Mouse (Mus musculus) embryonic facial prominence, embryonic 13.5 days (tissue): Measurements from ENCODE around the gene Brca1. TPM values are rescaled to one million over a fixed set of nuclear protein-coding genes. Genes with fewer than 3 reads are reported as not detected.
"Not testable (repeated sequence)": the region's sequence is repeated elsewhere in the genome, so short reads cannot be mapped to it uniquely, and the experiment has no call there.

Experiments used
- ATAC-seq: fragments of 200-750 bp; cut with Nextera tagmentation; 2 replicates; pipeline ENCODE4 v1.8.0; 2017; ENCODE audit warnings: low read depth; ENCODE audit not compliant: insufficient number of reproducible peaks, insufficient read depth, low FRiP score, low TSS enrichment
- H3K27ac ChIP-seq: fragments of 300-500 bp; sonication (generic); 2 replicates; pipeline ENCODE4 v1.5.1; 2015; ENCODE audit warnings: moderate library complexity, mild to moderate bottlenecking, inconsistent platforms
- H3K27me3 ChIP-seq: fragments of 300-500 bp; sonication (generic); 2 replicates; pipeline ENCODE4 v1.6.1; 2015; ENCODE audit warnings: mild to moderate bottlenecking, inconsistent platforms
- H3K36me3 ChIP-seq: fragments of 300-500 bp; sonication (generic); 2 replicates; pipeline ENCODE4 v1.6.1; 2015; ENCODE audit warnings: mild to moderate bottlenecking, inconsistent platforms
- H3K4me1 ChIP-seq: fragments of 300-500 bp; sonication (generic); 2 replicates; pipeline ENCODE4 v1.6.1; 2015; ENCODE audit warnings: inconsistent platforms
- H3K4me2 ChIP-seq: fragments of 300-500 bp; sonication (generic); 2 replicates; pipeline ENCODE4 v1.6.1; 2015; ENCODE audit warnings: moderate library complexity, mild to moderate bottlenecking, inconsistent platforms
- H3K4me3 ChIP-seq: fragments of 300-500 bp; sonication (generic); 2 replicates; pipeline ENCODE4 v1.5.1; 2015; ENCODE audit warnings: mild to moderate bottlenecking, inconsistent platforms
- H3K9ac ChIP-seq: fragments of 300-500 bp; sonication (generic); 2 replicates; pipeline ENCODE4 v1.6.1; 2015; ENCODE audit warnings: mild to moderate bottlenecking, inconsistent platforms
- H3K9me3 ChIP-seq: fragments of 300-500 bp; sonication (generic); 2 replicates; pipeline ENCODE4 v1.6.1; 2016; ENCODE audit warnings: inconsistent platforms
- WGBS: fragments of 180-500 bp; shearing (Covaris S2); methylation state at CpG from one replicate; pipeline ENCODE4 v1.1.7; 2015; ENCODE audit warnings: mixed read lengths; 5-methylcytosine and 5-hydroxymethylcytosine counted together
- polyA plus RNA-seq: library from polyadenylated mRNA; unstranded; fragments of >200 nt; fragmentation: Nextera tagmentation; extraction: Ambion mirVana; gene quantifications from 2 replicates; pipeline ENCODE4 v1.2.1, GENCODE M21; 2015

Brca1 gene
- polyA plus RNA-seq: 10.6 and 14.8 TPM in 2 replicates

DNA sequence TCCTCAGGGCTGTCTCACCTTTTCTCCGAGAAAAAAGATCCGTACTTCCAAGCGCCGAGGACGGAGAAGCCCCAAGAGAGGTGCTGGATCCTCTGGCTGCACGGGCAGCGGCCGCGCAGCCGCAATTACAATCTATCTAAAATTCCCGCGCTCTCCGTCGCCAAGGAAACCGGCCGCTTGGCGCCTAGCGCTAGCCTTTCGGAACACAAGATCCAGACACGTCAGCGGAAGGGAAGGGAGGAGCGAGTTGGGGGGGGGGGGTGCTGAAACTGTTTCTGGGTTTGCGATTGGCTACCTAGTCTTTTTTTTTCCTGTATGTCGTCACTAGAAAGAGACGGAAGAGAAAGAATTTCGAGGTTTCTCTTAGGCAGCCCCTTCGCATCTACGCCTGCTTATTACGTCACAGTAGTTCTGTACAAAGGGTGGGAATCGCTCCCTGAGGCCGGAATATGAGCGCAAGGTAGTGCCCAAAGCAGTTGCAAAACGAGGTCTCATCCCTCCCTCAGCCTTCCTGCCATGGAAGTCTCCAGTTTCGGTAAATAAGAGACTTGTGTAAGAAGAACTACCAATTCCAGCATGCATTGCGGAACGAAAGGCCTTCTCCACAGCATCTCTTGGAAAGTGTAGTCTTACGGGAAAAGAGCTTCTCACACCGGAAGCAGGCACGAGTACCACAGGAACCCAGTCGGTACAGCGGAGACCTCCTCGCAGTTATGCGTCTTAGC is at the start of gene Brca1, which contains the start of gene Nbr1:
TSS of gene Brca1 (minus strand) at position 205 of the 725 bp plus-strand sequence.
TSS of gene Nbr1 (plus strand) at position 399 of the 725 bp plus-strand sequence.
- no peaks in the 10 kb centered on the region for H3K27me3 ChIP-seq
- H3K27ac ChIP-seq: peak within 1 kb of the TSS; percentile 90
- H3K36me3 ChIP-seq: peaks cover 22% of the 10 kb centered on the region
- H3K4me2 ChIP-seq: peak within 1 kb of the TSS; percentile 80
- peaks cover 24% of the 10 kb centered on the region for H3K4me1 ChIP-seq
- peak within 1 kb of the TSS; percentile 82 for H3K4me3 ChIP-seq
- peak; percentile 79 for ATAC-seq
- H3K9ac ChIP-seq: peak within 1 kb of the TSS; percentile 89
- H3K9me3 ChIP-seq: no peaks in the 10 kb centered on the region
- under 1% methylated on average over 43 of the region's 43 CpGs for WGBS

DNA sequence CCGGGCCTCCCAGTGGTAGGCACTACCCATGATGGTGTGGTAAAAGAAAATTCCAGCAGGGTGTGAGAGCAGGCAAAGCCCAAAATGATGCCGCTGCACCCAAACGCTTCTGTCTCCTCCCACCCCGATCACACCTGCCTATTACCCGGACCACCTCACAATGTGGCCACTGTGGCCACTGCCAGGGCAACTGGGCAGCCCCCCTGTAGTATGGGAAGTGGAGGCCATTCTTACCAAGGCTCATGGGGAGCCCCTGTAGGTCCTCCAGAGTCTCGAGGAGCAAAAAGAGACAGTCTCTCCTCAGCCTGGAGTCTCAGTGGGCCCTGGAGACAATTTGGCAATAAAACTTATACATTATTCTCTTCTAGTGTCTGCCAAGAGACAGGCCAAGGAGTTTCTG is 47.4 kb upstream of the Brca1 start, which contains the start of gene Gm11634:
TSS of gene Gm11634 (minus strand) at position 101 of the 400 bp plus-strand sequence.
- no peak within 1 kb of the TSS for H3K27ac ChIP-seq
- H3K4me1 ChIP-seq: no peaks in the 10 kb centered on the region
- WGBS: 76% methylated on average over 6 of the region's 6 CpGs
- H3K4me3 ChIP-seq: no peak within 1 kb of the TSS
- no peaks in the 10 kb centered on the region for H3K36me3 ChIP-seq
- no peak within 1 kb of the TSS for H3K4me2 ChIP-seq
- ATAC-seq: no peak
- H3K9ac ChIP-seq: no peak within 1 kb of the TSS
- no peaks in the 10 kb centered on the region for H3K9me3 ChIP-seq
- no peaks in the 10 kb centered on the region for H3K27me3 ChIP-seq

DNA sequence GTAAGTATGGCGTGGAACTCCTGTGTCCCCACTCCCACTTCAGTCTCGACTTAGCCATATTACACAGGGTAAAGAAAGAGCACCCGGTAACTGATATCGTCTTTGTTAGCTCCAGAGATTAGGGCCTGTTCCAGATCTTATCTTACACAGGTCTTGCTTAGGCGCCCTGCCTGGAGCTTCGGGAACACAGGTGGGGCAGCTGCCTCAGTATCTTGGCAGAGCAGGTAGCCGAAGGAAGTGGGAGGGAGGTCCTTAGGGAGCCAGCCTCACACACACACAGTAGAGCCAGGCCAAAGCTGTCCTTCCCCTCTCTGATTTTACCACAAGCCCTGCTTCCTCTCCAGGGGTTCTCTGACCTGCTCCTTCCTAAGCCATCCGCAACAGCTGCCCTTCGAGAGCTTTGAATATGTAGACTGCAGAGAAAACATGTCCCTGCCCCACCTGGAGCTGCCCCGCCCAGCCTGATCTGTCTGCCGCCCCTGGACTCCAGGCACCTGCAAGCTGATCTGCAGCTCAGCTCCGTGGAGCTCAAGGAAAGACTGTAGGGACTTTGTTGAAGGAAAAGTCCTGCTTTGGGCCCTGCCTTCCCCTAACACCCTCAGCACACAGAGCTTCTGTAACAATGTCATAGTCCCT is 38.4 kb upstream of the Brca1 start:
- Histone ChIP-seq H3K27ac (no peak overlapping the region), H3K4me1 (no peaks in the 10 kb centered on the region), H3K9me3 (no peaks in the 10 kb centered on the region), H3K9ac (no peak overlapping the region), H3K4me2 (no peak overlapping the region), H3K36me3 (0 out of 2 replicates have a peak, but pooled peaks cover 4% of the 10 kb centered on the region), H3K4me3 (no peak overlapping the region), H3K27me3 (no peaks in the 10 kb centered on the region)
- ATAC-seq: no peak
- 72% methylated on average over 12 of the region's 12 CpGs for WGBS

DNA sequence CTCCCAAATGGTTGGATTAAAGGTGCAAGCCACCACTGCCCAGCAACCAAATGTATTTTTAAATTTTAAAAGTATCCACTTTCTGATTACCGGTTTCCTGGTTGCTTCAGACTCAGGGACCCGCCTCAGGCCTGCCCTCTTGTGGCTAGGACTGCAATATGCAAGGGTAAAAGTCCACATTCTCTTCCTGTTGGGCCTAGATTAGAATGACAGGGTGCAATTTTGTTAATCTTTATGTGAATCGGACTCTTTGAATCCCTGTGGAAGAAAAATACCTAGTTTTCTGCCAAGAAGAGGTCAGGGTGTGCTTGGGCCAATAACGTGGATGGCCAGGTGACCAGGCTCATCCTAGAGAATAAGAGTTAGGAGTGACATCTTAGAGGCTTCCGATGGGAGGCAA is 37.7 kb upstream of the Brca1 start:
- H3K4me3 ChIP-seq: no peak overlapping the region
- no peak overlapping the region for H3K27ac ChIP-seq
- WGBS: 27% methylated on average over 5 of the region's 5 CpGs
- no peak overlapping the region for H3K9ac ChIP-seq
- H3K36me3 ChIP-seq: 0 out of 2 replicates have a peak, but pooled peaks cover 4% of the 10 kb centered on the region
- no peak overlapping the region for H3K4me2 ChIP-seq
- H3K4me1 ChIP-seq: no peaks in the 10 kb centered on the region
- H3K9me3 ChIP-seq: no peaks in the 10 kb centered on the region
- no peak for ATAC-seq
- H3K27me3 ChIP-seq: no peaks in the 10 kb centered on the region

DNA sequence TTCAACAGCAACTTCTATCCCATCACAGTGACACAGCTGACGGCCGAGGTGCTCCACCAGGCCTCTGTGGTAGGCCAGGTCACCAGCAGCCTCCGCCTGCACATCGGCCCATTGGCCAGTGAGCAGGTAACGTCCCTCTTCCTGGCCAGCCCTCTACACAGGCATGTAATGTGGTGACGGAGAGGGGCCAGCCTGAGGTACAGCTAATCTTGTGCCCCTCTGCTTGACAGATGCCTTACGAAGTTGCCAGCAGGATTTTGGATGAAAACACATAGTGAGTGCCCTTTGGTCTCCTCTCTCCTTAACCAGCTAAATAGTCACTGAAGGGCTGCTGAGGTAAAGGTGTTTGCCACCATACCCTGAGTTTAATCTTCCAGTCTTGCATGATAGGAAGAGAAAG is 37.1 kb upstream of the Brca1 start:
- H3K9ac ChIP-seq: no peak overlapping the region
- no peak overlapping the region for H3K27ac ChIP-seq
- H3K4me1 ChIP-seq: no peaks in the 10 kb centered on the region
- no peaks in the 10 kb centered on the region for H3K27me3 ChIP-seq
- 0 out of 2 replicates have a peak, but pooled peaks cover 4% of the 10 kb centered on the region for H3K36me3 ChIP-seq
- H3K4me2 ChIP-seq: no peak overlapping the region
- no peak for ATAC-seq
- 93% methylated on average over 7 of the region's 7 CpGs for WGBS
- H3K4me3 ChIP-seq: no peak overlapping the region
- H3K9me3 ChIP-seq: no peaks in the 10 kb centered on the region

DNA sequence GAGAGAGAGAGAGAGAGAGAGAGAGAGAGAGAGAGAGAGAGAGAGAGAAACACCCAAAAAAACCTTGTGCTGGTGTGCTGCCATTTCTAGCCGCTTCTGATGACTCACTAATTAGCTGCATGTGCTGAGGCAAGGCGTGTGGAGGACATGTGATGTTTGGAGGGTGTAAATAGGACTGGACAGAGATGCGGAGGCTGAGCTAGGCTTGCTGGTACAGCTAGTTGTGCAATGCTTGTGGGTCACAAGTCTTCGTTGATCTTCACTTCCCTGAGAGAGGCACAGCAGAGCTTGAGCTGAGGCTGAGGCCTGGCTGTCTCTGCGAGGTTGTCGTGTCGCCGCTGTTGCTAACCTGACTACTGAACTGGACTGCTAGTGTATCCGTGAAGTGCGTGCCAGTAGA is 35.9 kb upstream of the Brca1 start:
- H3K9me3 ChIP-seq: no peaks in the 10 kb centered on the region
- no peak overlapping the region for H3K4me2 ChIP-seq
- ATAC-seq: no peak
- no peak overlapping the region for H3K9ac ChIP-seq
- no peaks in the 10 kb centered on the region for H3K4me1 ChIP-seq
- no peak overlapping the region for H3K4me3 ChIP-seq
- no peaks in the 10 kb centered on the region for H3K27me3 ChIP-seq
- 85% methylated on average over 10 of the region's 10 CpGs for WGBS
- no peak overlapping the region for H3K27ac ChIP-seq
- 0 out of 2 replicates have a peak, but pooled peaks cover 4% of the 10 kb centered on the region for H3K36me3 ChIP-seq

DNA sequence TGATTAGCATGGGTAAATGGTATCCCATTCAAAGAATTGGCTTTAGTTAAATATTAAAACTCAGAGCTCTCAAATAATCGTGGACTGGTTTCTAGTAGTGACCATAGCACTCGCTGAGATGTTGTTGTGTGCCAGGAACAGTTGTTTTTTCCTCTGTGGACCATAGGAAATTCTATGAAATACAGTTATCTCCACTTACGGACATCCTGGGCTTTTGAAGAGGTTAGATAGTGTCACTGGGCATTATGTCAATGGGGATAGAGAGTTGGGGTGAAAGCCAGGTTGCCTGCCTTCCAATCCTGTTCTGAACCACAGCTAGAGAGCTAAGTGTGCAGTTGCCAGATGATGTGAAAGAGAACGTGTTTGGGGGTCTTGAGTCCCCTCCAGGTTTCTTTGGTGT is 34.0 kb upstream of the Brca1 start:
- peaks cover 8% of the 10 kb centered on the region for H3K4me1 ChIP-seq
- peaks cover 11% of the 10 kb centered on the region for H3K36me3 ChIP-seq
- H3K4me3 ChIP-seq: no peak overlapping the region
- no peak overlapping the region for H3K9ac ChIP-seq
- H3K4me2 ChIP-seq: no peak overlapping the region
- no peaks in the 10 kb centered on the region for H3K9me3 ChIP-seq
- no peak overlapping the region for H3K27ac ChIP-seq
- WGBS: 81% methylated on average over 4 of the region's 4 CpGs
- no peaks in the 10 kb centered on the region for H3K27me3 ChIP-seq
- ATAC-seq: no peak

DNA sequence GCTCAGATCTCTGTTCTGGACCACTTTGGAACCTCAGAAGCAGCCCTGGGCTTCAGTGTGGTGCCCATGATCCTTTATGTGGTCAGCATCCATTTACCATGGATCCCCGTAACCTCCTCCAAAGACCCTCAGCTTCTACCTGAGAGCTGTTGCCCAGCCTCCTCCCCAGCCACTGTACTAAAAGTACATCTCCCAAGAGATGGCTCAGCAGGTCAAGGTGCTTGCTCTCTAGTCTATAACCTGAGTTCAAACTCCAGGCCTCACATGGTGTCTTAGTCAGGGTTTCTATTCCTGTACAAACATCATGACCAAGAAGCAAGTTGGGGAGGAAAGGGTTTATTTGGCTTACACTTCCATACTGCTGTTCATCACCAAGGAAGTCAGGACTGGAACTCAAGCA is 33.3 kb upstream of the Brca1 start:
- H3K9ac ChIP-seq, H3K27me3 ChIP-seq, H3K4me2 ChIP-seq, H3K9me3 ChIP-seq, H3K4me3 ChIP-seq, H3K4me1 ChIP-seq, H3K27ac ChIP-seq, ATAC-seq: not testable (repeated sequence)
- WGBS: 100% methylated on average over 1 of the region's 1 CpGs
- peaks cover 18% of the 10 kb centered on the region for H3K36me3 ChIP-seq

DNA sequence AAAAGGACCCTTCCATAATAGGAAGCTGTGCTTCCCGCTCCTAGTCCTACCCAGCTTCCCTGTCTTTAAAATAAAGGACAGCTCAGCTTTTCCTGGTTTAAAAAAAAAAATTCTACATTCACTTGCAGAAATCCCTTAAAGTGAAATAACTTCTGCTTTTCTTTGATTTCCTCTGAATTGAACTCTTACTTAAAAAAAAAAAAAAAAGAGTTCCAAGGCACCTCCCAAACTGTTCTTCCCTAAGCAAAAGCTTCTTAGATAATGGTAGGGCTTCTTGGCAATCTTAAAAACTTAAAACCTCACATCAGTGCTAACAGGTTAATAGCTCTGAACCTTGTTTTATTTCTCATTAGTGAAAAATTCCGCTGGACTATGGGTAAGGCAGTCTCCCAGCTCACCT is 31.4 kb upstream of the Brca1 start:
- H3K4me3 ChIP-seq: no peak overlapping the region
- peaks cover 33% of the 10 kb centered on the region for H3K36me3 ChIP-seq
- no peak for ATAC-seq
- H3K9ac ChIP-seq: no peak overlapping the region
- no peak overlapping the region for H3K4me2 ChIP-seq
- peaks cover 8% of the 10 kb centered on the region for H3K4me1 ChIP-seq
- no peaks in the 10 kb centered on the region for H3K27me3 ChIP-seq
- no peak overlapping the region for H3K27ac ChIP-seq
- 90% methylated on average over 2 of the region's 2 CpGs for WGBS
- no peaks in the 10 kb centered on the region for H3K9me3 ChIP-seq

DNA sequence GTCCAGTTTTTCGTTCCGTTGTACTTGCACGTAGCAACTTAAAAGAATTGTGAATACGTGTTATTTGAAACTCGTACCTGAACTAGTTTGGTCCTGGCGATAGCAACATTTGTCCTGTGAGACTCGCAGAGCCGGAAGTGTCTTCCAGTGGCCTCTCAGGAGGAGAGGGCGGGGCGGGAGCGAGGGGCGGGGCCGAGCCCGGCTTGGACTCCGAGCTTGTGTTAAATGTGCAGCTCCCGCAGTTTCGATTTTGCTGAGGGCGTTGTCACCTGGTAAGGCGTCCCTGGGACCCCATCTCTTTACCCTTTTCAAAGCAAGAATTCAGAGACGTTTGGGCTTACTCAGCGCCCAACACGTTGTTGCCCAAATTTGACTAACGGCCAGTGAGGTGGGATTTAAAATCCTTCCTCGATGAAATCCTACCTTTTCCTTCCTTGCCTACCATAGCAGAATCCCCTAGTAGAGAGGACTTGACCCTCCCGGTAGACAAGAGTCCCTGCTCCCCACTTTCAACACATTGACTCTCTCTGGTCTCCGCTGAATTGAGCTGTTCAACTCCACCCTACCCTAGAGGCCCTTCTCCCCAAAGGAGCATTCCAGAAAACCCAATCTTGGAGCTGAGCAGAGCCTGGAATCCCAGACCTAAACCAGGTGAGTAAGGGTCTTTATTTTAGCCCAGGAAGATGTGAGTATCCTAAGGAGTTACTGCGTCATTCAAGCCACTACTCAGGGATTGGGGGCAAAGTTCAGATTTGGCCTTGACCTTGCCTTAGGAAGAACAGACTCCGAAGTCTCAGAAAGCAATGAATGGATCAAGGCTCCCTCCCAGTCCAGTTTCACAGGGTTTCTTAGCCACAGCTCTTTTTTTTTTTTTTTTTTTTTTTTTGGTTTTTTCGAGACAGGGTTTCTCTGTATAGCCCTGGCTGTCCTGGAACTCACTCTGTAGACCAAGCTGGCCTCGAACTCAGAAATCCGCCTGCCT is 30.6 kb upstream of the Brca1 start, which contains the start of gene Tmem106a:
TSS of gene Tmem106a (plus strand) at position 189 of the 982 bp plus-strand sequence.
- peak within 1 kb of the TSS; percentile 70 for H3K9ac ChIP-seq
- peak within 1 kb of the TSS; percentile 43 for H3K4me3 ChIP-seq
- 19% methylated on average over 30 of the region's 31 CpGs for WGBS
- ATAC-seq: no peak
- peak within 1 kb of the TSS; percentile 60 for H3K4me2 ChIP-seq
- H3K4me1 ChIP-seq: peaks cover 8% of the 10 kb centered on the region
- no peaks in the 10 kb centered on the region for H3K27me3 ChIP-seq
- 0 out of 2 replicates have a peak within 1 kb of the TSS, but pooled peaks have one; percentile 7 for H3K27ac ChIP-seq
- H3K9me3 ChIP-seq: no peaks in the 10 kb centered on the region
- H3K36me3 ChIP-seq: peaks cover 42% of the 10 kb centered on the region
